Mouse (Mus musculus): ENCODE data around the gene Pkd1.

The Pkd1 gene

DNA sequence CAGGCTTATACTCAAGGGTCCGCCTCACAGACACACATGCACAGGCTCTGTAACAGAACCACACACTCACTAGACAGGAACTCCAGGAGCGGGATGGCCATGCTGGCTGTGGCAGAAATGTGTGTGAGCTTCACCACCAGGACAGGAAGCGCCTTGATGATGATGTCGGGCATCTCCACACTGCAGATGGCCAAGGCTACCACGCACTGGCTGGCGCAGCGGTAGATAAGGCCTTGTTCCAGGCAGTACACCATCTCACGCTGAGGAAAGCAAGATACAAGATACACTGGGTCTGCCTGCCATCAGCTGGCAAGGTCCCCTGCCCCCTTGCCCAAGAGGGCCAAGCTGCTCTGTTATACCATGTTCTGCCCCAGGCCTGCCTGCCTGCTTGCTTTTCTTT is 59.2 kb downstream of the Pkd1 start:
- DNase-seq: no peak

DNA sequence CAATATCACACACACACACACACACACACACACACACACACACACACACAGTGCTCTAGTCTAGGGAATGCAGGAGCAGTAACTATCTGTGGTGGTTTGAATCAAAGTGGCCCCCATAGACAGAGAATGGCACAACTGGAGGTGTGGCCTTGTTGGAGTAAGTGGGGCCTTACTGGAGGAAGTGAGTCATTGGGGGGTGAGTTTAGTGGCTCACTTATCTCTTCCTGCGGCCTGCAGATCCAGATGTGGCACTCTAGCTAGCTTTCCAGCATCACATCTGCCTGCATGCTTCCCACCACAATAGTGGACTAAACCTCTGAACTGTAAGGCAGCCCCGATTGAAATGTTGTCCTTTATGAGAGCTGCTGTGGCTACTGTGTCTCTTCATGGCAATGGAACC is 61.1 kb downstream of the Pkd1 start:
- DNase-seq: no peak

DNA sequence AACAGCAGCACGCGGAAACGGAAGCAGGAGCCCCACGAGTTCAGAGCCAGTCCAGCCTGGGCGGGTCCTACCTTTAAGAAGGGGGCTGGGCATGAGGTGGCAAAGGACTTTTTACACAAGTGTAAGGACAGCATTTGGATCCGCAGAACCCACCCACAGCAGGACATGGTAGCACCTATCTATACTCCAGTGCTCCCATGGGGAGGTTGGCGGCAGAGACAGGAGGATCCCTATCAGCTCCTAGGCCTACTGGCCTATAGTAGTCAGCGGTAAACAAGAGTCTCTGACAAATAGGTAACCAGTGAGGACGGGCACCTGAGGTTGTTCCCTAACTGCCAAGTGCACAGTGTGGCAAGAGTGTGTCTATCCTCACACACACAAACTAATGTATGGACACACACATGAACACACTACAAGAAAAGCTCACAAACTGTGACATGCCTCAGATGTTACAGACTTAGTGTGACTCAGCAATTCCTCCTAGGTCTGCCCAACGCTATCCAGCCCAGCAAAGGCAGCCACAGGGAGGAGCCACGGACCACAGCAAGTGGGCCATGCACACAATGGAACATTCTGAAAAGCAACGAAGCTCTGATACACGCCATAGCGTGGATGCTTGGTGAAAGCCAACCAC is 68.0 kb downstream of the Pkd1 start:
- no peak for DNase-seq

DNA sequence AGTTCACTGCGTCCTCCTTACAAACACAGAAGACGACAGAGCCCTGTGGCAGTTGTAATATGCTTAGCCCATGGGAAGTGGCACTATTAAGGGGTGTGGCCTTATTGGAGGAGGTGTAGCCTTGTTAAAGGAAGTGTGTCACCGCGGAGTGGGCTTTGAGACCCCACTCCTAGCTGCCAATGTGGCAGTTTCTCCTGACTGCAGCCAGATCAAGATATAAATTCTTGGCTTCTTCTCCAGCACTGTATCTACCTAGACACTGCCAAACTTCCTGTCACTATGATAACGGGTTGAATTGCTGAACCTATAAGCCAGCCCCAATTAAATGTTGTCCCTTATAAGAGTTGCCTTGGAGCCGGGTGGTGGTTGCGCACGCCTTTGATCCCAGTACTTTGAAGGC is 75.8 kb downstream of the Pkd1 start:
- no peak for DNase-seq

DNA sequence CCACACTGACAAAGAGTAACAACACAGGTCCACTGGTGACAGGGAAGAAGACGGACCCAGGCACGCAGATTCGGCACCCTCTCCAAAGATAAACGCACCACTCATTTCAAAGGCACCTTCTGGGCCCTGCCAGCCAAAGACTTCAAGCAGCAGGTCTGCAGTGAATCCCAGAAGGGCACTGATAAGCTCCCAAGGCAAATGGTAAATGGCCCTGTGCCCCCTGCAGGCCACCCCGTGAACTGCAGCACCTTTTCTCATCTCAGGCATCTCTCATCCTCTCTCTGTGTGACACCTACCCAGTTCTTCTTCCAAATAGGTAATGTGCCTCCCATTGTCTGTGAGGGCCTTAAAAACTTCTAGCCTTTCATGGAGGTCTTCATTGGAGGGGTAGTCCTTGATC is 79.0 kb downstream of the Pkd1 start:
- DNase-seq: peak; percentile 92

DNA sequence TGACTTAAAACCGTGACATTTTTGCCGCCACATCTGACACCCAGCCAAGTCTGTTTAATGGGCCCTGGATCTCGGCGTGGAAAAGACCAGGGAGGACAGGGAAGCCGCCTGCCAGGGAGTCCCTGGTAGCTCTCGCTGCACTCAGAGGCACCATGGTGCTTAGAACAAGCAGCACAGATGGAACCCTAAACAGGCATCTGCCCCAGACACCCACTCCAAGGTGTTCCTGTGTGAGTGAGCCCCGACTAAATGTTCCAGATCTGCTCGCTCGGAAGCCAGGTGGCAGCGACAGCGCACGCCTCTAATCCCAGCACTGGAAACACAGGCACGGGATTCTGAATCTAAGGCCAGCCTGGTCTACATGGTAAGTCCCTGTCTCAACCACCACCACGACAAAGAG is 80.4 kb downstream of the Pkd1 start:
- DNase-seq: no peak

DNA sequence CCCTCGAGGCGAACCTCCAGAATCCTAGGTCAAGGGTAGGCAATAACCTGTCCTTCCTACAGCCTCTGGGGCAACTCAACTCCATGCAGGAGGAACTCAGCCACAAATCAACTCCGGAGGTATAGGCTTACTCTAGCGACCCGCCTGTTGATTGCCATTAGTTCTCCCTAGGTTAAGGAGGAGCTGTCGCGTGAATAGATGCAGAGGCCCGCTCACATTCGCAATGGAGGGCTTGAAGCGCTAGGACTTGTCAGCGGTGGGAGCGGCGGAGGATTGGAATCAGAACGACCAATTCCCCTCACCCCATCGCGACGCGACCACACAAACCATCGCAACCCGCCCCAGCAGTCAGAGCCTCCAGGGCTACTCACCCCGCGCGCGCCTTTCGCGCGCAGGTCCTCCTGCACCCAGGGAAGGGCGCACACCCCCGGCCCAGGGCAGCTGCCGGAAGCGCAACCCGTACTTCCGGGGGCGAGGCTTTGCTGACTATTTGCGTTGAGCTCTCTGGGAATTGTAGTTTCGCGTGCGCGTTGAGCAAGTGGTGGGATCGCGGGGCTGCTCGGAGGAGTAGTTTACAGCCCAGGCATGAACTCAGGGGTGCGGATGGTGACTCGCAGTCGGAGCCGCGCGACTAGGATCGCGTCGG is 82.7 kb downstream of the Pkd1 start, which contains the start of the genes Tsc2 and Nthl1:
Tsc2 (minus strand) TSS at position 464 of the 646 bp plus-strand sequence.
Nthl1 (plus strand) TSS at position 514 of the 646 bp plus-strand sequence.
- peak; percentile 79 for DNase-seq

DNA sequence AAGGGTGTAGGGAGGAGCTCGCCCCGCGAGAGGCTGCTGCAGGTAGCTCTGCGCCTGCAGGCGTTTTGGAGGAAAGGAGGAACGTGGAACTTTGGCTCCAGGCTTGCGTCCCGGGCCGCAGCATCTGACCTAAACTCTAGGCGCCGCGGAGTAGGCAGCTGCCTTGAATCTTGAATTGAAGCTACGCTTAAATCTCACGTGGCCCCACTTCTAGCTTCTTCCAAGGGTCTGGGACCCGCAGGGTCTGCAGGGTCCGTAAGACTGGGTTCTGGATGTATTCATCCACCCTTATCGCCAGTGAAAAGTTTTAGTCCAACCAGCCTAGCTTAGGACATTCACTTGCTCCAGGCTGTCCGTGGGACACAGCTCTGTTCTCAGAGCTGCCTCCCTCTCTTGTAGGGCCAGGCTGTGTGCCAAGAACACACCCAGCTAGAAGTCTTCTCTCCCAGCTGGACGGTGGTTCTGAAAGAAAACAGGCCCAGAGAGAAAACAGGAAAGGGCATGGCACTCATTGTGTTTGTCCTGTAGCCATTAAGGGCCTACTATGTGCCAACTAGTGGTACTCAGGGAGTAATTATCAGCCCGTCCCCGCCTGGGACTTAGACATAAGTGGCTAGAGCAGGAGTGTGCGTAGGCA is 83.3 kb downstream of the Pkd1 start:
- DNase-seq: no peak

DNA sequence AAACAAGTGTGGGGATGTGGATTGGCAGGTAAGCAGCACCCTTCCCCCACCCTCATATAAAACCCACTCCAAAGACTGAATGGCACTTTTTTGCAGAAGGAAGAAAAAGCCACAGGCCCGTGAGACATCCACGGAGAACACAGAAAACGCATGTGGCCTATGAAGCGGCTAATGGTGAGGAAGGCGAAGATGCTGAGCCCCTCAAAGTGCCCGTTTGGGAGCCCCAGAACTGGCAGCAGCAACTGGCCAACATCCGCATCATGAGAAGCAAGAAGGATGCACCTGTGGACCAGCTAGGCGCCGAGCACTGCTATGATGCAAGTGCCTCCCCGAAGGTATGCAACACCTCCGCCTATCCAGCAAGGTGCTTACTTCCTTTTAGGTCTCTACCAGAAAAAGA is 84.2 kb downstream of the Pkd1 start:
- no peak for DNase-seq

DNA sequence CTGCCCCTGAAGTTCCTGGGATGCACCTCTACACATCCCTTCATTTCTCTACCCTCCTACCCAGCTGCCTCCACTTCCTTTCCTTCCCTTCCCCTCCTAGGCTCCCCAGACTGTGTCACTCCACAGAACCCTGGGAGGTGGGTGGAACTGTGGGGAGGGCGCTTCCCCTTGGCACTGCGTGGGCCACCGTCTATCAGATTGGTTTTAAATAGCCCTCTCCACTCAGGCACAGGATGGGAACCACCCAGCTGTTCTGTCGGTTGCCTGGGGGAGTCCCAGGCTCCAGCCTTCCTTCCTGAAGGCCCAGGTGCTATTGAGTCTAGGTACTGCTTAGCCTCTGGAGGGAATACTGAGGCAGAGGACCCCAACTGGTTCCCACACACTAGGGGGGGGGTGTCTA is 85.4 kb downstream of the Pkd1 start:
- no peak for DNase-seq

DNA sequence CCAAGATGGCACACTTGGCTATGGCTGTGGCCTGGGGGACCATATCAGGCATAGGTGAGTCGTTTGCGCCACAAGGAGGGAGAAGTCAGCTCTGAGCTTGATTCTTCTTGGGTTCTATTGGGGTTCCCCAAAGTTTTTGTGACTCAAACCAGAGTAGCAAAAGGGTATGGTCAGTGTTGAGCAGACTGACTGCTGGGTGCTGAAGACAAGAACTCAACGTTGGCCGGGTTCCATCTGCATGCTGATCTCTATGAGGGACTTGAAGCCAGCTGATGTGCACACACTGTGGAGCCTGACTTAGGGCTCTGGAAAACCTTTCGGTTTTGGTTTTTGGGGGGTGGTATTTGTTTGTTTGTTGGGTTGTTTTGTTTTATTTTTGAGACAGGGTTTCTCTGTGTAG is 86.1 kb downstream of the Pkd1 start:
- DNase-seq: no peak

DNA sequence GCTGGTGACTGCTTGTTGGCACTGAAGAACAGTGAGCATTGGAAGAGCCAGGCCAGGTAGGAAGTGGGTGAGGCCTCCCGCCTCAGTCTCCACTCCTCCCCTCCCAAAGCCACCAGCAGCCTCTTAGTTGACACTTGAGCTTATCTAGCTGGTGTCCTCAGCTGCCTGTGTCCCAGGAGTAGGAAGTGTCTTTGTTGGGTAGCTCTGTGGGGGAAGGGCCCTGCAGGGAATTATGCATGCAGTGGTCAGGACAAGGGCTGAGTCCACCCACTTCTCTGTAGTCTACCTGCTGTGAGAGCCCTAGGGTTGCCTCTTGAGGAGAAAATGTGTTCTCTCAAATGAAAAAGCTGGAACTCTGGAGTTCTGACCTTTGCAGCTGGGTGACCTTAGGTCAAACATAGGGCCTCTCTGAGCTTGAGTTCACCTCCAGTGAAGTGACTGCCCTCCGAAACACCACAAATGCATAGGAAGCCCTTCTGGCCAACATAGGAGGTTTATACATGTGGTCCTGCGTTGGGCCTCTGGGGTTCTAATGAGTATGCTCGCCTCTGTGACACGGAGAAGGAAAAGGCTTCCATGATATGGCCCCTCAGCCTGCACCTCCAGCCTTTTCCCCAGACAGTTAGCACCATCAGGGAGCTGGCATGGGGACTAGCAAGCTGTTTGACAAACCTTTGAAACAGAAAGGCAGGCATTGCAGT is 87.3 kb downstream of the Pkd1 start:
- DNase-seq: no peak

DNA sequence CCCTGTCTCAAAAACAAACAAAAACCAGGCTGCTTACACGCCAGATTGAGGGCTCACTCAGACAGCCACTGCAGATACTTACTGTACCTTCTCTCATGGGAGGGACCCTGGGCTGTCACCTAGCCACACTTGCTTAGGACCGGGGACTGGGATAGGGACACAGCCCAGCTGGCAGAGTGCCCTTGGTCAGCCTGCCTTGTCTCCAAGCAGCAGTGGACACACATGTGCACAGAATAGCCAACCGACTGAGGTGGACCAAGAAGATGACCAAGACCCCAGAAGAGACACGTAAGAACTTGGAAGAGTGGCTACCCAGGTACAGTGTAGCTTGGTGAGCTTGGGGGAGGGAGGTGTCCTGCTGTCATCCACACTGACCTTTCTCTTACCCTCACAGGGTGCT is 88.6 kb downstream of the Pkd1 start:
- no peak for DNase-seq

DNA sequence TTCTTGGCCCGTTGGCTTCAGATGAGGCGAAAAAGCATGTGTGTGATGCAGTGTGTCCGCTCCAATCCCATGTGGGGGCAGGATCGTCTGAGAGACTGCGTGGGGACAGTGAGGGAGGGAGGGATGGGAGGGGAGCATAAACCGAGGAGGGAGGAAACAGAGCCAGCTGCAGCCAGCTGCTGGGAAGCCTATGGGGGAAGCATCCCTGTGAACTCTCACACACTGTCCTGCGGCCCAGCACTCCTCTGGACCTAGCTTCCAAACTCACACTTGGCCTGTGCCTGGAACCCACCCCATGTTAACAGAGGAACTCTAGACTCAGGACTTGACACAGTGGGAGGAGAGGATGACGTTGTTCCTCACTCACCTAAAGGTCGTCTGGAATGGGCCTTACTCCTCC is 89.2 kb downstream of the Pkd1 start:
- DNase-seq: no peak

DNA sequence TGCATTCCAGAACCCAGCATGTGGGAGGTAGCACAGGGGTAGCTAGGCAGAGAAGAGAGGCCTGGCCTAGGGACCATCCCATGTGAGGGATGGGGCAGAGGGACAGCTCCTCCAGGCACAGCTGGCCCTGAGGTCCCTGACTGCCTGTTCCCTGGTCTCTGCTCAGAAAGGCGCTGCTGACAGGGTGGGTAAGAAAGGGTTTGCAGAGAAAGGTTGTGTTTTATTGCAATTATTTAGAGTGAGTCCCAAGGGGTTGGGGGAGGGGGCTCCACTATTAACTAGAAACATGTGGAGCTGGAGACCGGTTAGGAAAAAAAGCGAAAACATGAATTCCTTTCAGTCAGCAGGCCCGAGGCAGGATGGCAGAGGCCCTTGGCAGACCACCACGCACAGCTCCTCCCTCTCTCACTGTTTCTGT is 89.9 kb downstream of the Pkd1 start:
- DNase-seq: no peak

DNA sequence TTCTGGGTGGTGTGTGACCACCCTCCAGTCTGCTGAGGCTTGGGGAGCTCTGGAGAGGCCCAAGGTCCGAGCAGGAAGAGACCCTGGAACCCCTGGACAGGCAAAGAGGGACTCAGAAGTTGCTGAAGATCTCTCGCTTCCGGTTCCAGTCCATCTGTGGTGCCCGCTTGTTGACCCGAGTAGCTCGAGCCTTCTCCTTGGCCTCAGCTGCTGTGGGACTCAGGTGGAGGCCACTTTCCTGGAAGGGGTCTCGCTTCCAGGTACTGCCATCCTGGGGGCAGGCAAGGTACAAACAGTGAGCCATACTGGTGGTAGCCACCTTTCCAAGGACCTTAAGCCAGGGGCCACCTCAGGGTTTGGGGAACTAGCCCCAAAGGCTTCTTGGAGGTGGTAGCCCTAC is 90.5 kb downstream of the Pkd1 start:
- DNase-seq: no peak

DNA sequence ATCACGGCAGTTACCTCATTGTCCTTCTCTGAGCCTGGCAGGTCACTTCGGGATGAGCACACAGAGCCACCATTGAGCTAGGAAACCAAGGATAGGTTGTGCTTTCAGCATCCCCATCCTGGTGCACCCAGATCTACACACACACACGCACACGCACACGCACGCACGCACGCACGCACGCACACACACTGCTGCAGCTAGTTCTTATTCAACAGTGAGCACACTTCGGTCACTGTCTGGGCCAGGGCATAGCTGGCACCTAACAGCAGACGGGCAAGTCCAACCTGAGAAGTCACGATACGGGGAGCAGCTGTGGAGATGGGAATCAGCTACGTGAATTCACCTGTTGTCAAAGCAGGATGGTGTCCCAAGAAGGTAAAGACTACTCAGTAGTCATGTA is 90.9 kb downstream of the Pkd1 start:
- no peak for DNase-seq

DNA sequence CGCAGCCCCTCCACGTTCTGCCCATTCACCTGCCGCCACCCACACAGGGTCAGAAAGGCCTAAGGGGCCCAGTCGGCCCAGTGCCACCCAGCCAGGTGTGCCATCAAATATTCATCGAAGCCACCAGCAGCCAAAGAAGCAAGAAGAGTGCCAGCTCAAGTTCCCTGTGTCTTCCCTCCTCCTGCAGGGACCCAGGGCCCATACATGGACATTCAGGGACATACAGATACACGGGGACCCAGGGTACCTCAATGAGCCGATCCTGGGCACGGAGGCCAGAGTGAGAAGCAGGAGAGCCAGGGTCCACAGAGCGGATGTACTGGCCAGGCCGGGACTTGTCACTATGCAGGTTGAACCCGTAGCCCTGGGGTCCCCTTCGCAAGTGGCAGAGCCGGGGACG is 92.3 kb downstream of the Pkd1 start:
- no peak for DNase-seq

DNA sequence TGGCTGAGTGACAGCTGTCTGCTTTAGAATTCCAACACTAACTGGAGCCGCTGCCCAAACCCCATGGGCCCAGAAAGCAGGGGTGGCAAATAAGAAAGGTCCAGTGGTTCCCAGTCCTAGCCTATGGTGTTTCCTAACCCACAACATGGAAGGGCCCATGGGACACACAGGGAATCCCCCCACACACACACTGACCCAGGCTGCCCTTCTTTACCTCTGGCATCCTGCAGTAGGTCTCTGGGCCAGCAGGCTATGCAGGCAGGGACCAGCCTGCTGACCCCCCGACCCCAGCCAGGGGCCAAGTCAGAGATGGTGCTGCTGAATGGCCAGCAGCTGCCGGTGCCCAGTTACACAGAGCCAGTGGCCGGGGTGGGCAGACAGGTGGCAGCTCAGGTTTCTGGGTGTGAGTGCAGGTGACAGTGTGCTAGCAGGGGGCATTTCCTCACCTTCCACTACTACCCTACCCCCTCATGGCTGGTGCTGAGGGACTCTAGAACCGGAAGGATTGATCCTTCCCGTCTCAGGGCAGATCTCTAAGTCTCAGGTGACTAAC is 93.2 kb downstream of the Pkd1 start:
- DNase-seq: no peak

DNA sequence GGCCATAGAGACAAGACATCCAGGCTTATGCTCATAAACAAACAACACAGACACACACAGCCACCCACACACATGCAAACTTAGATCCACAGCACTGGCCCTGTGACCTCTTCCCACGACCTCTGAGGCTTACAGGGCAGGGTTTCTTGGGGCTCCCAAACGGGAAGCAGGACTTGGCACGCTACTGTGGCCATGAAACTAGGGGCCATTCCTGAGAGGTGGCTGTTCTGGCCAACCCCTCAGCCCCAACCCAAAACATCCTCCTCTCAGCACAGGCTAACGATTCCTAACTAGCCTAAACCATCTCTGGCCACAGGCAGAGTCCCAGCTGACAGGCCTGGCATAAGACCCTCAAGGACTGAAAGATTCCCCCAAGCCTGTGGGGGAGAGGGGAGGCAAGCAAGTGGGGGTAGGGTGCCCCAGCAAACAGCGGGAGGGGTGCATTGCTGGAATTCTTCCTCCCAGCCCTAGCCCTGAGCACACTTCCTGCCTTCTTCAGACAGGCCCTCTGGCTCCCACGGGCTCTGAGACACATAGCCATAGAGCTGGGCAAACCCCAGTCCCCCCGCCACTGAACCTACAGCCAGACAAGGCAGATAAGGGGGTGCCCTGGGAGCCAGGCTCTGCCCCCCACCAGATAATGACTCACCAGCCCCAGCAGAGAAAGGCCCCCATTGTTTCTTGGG is 94.5 kb downstream of the Pkd1 start:
- no peak for DNase-seq

DNA sequence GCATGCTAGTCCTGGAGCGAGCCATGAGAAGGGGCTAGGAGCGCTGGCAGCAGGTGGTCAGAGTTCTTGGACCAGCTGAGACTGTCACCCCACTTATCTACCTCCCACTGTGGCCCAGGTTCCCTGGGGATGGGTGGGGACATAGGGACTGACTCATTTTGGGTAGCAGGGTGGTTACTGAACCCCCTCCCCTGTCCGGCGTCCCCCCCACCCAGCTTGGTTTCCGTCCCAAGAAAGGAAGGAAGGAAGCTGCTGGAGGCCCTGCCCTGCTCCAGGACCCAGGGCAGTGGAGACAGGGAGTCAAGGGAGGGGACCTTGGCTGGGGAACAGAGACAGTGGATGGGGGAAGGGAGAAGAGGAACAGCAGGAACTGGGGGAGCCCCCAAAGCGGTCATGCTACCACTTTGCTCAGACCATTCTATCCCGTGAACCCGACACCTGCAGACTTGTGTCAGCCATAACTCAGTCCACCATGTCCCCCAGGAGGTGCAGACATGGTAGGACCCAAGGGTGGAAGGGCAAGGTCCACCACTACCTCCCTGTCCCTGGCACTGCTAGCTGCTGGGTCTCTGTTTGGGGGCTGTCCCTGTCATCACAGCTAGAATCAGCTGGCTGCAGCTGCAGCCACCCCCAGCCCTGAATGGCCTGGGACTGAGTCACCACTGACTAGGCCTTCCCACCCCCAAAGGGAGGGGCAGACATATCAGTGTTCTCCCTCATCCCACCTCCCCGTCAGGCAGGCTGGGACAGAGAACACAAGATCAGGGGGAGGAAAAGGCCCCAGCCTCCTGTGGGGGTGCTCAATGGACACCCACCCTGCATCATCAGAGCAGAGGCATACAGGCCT is 95.5 kb downstream of the Pkd1 start:
- no peak for DNase-seq

DNA sequence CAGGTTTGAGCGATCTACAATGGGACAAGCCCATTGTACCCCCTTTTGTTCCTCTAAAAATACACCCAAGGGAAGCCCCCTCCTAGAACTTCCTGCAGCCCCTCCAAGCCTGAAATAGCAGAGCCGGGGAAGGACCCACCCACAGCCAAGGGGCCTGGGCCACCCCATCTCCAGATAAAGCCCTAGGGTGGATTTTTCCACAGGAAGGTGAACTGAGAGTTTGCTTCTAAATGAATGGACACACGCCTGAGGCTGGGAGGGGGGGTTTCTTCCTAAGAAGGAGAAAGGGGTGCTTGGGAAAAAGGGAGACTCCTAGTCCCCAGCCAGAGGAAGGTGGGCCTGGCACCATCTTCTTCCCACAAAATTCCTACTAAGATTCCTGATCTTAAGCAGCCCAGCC is 96.3 kb downstream of the Pkd1 start:
- no peak for DNase-seq
